Mouse (Mus musculus) regulatory T cell (primary cell): ENCODE data around the gene Blvrb.

Source experiments
- in situ Hi-C: fragments of 300-600 bp; cut with MboI, MseI; formaldehyde crosslinking; loops from one replicate; pipeline ENCODE4 v1.15.1; 2025; ENCODE audit warnings: high pct_unique_total_duplicates

Gene Blvrb

GRCm38 (mm10) chr7:27448421-27449206 is 836 bp downstream of the Blvrb start:
- in situ Hi-C loops = loop anchor here (5.0 kb wide), 1 partner anchor 39 kb away; the partner anchor contains the start of gene Sertad1

- in situ Hi-C loops = loop anchor here (5.0 kb wide), 1 partner anchor 38 kb away; the partner anchor contains the start of gene Sertad1
Measured at GRCm38 (mm10) chr7:27449256-27449862, 1.6 kb downstream of the Blvrb start.

- in situ Hi-C loops = no loop called here
Measured at GRCm38 (mm10) chr7:27451359-27451758, 3.6 kb downstream of the Blvrb start.

GRCm38 (mm10) chr7:27452206-27452770 is 4.5 kb downstream of the Blvrb start:
- in situ Hi-C loops = no loop called here

- in situ Hi-C loops = no loop called here
Measured at GRCm38 (mm10) chr7:27454461-27455121, 6.8 kb downstream of the Blvrb start.

- in situ Hi-C loops = no loop called here
Measured at GRCm38 (mm10) chr7:27455273-27455672, 7.5 kb downstream of the Blvrb start.

- in situ Hi-C loops = no loop called here
Measured at GRCm38 (mm10) chr7:27458614-27459013, 10.8 kb downstream of the Blvrb start.

- in situ Hi-C loops = no loop called here
Measured at GRCm38 (mm10) chr7:27459640-27460039, 11.9 kb downstream of the Blvrb start.

- in situ Hi-C loops = no loop called here
Measured at GRCm38 (mm10) chr7:27460477-27460876, 12.7 kb downstream of the Blvrb start.

- in situ Hi-C loops = no loop called here
Measured at GRCm38 (mm10) chr7:27467648-27468047, 19.9 kb downstream of the Blvrb start.

- in situ Hi-C loops = no loop called here
Measured at GRCm38 (mm10) chr7:27471390-27472120, 23.8 kb downstream of the Blvrb start.

GRCm38 (mm10) chr7:27472596-27472995 is 24.8 kb downstream of the Blvrb start:
- in situ Hi-C loops = no loop called here

- in situ Hi-C loops = no loop called here
Measured at GRCm38 (mm10) chr7:27473156-27473834, 25.5 kb downstream of the Blvrb start, which contains the start of gene Sertad3. Gene Sertad3, plus strand, starts transcription at chr7:27473768.

GRCm38 (mm10) chr7:27473835-27474489 is 26.2 kb downstream of the Blvrb start:
- in situ Hi-C loops = no loop called here

GRCm38 (mm10) chr7:27474490-27474954 is 26.7 kb downstream of the Blvrb start:
- in situ Hi-C loops = no loop called here

- in situ Hi-C loops = no loop called here
Measured at GRCm38 (mm10) chr7:27475596-27475995, 27.8 kb downstream of the Blvrb start.

- in situ Hi-C loops = no loop called here
Measured at GRCm38 (mm10) chr7:27476098-27476635, 28.4 kb downstream of the Blvrb start.

- in situ Hi-C loops = no loop called here
Measured at GRCm38 (mm10) chr7:27478561-27478960, 30.8 kb downstream of the Blvrb start.

- in situ Hi-C loops = loop anchor here (10.0 kb wide), 1 partner anchor 905 kb away; the partner anchor contains the start of gene Zfp36
Measured at GRCm38 (mm10) chr7:27479750-27480149, 32.0 kb downstream of the Blvrb start.

- in situ Hi-C loops = loop anchor here (10.0 kb wide), 1 partner anchor 904 kb away; the partner anchor contains the start of gene Zfp36
Measured at GRCm38 (mm10) chr7:27480506-27480905, 32.7 kb downstream of the Blvrb start.
